Mouse (Mus musculus): ENCODE measurements around the gene Dlg2. TPM values are rescaled to one million over a fixed set of nuclear protein-coding genes. Genes with fewer than 3 reads are reported as not detected.
A peak's percentile ranks its signal among the peaks of the same experiment; 100 is the strongest.

Gene Dlg2
- polyA plus RNA-seq, 1 experiment from 2014 or later = 2.3 TPM

DNA sequence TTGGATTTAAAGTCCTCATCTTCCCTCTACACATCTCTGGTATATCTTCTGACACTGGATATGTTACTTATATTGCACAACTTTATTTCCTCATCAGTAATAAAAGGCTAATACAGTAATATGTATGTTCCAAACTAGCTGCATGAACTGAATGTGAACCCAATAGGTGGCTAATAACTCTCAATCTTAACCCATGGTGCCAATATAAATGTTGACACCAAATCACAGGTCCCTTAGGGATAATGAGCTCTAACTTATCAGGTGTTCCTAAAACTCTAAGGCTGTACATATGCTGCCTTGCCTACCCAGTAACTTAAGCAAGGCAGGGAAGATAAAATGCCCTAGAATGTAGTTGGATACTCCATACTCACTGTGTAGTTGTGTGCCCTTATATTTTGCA is 1894.0 kb downstream of the Dlg2 start:
- Histone ChIP-seq H3K27me3 (no peaks in the 10 kb centered on the region), H3K36me3 (no peaks in the 10 kb centered on the region), H3K4me2 (no peak overlapping the region), H3K4me3 (replicated peaks) (no peak overlapping the region), H3K4me1 (replicated peaks) (no peaks in the 10 kb centered on the region), H3K9me3 (no peaks in the 10 kb centered on the region), H3K27ac (no peak overlapping the region), H3K9ac (replicated peaks) (no peak overlapping the region)
- no peak for ATAC-seq (ENCODE audit: insufficient number of reproducible peaks, insufficient read depth, low FRiP score, low TSS enrichment, low read depth)

- no peak for ATAC-seq (ENCODE audit: insufficient number of reproducible peaks, insufficient read depth, low FRiP score, low TSS enrichment, low read depth)
- Histone ChIP-seq H3K4me2 (no peak overlapping the region), H3K4me1 (replicated peaks) (no peaks in the 10 kb centered on the region), H3K36me3 (no peaks in the 10 kb centered on the region), H3K9ac (replicated peaks) (no peak overlapping the region), H3K27me3 (no peaks in the 10 kb centered on the region), H3K4me3 (replicated peaks) (no peak overlapping the region), H3K27ac (no peak overlapping the region), H3K9me3 (no peaks in the 10 kb centered on the region)
- 49% methylated on average over 4 of the region's 4 CpGs for WGBS
Measured at GRCm38 (mm10) chr7:92371638-92372037, 1895.2 kb downstream of the Dlg2 start.

DNA sequence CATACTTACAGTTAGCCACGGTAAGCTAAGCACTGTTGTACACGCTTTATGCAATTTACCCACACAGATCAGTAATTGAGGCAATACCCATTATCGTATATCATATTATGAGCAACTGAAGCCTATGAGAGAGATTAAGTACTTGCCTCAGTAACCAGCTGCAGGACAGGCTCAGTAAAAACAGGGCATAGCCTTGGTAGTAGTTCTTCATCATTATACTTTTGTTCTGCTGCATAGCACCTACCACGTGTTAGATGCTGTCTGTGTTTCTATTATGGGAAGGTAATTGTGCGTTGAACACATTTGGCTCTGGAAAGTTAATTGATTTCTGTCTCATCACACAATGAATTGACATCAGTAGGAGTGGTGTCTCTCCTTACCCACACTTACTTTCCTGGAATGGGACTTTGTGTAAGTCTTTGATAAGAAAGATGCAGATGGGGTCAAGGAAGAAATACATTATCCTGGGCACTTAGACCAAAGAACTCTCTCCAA is 1897.4 kb downstream of the Dlg2 start:
- H3K9me3 ChIP-seq = no peaks in the 10 kb centered on the region
- H3K4me2 ChIP-seq = no peak overlapping the region
- H3K9ac ChIP-seq (replicated peaks) = no peak overlapping the region
- H3K27me3 ChIP-seq = no peaks in the 10 kb centered on the region
- no peaks in the 10 kb centered on the region for H3K4me1 ChIP-seq (replicated peaks)
- 89% methylated on average over 5 of the region's 5 CpGs for WGBS
- no peak for ATAC-seq (ENCODE audit: insufficient number of reproducible peaks, insufficient read depth, low FRiP score, low TSS enrichment, low read depth)
- no peaks in the 10 kb centered on the region for H3K36me3 ChIP-seq
- no peak overlapping the region for H3K4me3 ChIP-seq (replicated peaks)
- no peak overlapping the region for H3K27ac ChIP-seq

DNA sequence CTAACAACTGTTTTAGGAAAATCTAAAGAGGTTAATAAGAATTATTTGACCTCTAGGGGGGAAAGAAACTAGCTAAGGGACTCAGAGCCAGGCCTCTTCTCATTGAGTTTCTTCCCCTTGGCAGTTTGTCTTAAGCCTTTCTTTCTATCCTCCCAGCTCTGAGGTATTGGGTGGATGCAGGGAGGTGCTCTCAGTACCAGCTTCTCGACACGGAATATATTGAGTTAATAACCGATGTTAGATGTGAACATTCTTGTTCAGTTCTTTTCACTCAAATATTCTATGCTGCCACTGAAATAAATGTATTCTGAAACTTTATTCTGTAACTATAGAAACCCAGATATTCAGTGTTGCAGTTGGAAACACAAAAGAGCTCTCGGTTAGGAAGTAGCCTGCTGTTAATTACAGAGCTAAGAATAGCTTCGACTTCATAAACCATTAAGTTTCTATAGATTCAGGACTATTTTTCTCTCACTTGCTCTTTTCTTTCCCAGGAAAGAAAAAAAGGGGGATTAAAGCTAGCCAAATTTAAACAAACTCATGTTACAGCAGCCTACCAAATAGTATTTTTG is 1907.5 kb downstream of the Dlg2 start:
- no peak overlapping the region for H3K27ac ChIP-seq
- H3K4me3 ChIP-seq (replicated peaks) = no peak overlapping the region
- H3K9ac ChIP-seq (replicated peaks) = no peak overlapping the region
- H3K4me1 ChIP-seq (replicated peaks) = no peaks in the 10 kb centered on the region
- no peaks in the 10 kb centered on the region for H3K36me3 ChIP-seq
- H3K9me3 ChIP-seq = no peaks in the 10 kb centered on the region
- 78% methylated on average over 5 of the region's 5 CpGs for WGBS
- no peak overlapping the region for H3K4me2 ChIP-seq
- H3K27me3 ChIP-seq = no peaks in the 10 kb centered on the region
- no peak for ATAC-seq (ENCODE audit: insufficient number of reproducible peaks, insufficient read depth, low FRiP score, low TSS enrichment, low read depth)

DNA sequence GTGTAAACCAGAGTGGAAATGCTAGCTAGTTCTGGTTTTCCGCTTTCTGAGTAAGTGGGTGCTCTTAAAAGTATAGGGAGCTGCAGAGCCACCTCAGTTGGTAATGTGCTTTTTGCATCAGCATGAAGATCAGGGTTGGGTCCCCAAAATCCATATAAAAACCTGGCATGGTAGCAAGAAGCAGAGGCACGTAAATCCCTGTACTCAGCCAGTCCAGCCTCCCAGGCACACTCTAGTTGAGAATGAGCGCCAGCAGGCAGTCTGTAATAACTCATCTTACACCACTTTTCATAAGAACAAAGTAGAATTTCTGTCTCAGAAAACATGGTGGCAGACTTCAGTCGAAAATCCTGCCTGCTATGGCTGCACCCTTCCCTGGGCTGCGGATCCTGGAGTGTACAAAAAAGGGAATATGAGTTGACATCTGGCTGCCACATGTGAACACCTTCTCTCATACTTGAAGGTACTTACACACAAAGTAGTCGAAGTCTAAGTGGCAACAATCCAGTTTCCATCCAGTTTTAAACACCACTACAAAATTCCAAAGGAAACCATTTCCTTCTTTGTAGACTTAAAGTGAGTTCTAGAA is 1915.7 kb downstream of the Dlg2 start:
- WGBS = 27% methylated on average over 6 of the region's 6 CpGs
- H3K27ac ChIP-seq = peak overlapping the region; percentile 84
- no peak overlapping the region for H3K9ac ChIP-seq (replicated peaks)
- ATAC-seq (ENCODE audit: insufficient number of reproducible peaks, insufficient read depth, low FRiP score, low TSS enrichment, low read depth) = peak; percentile 75
- H3K9me3 ChIP-seq = no peaks in the 10 kb centered on the region
- no peak overlapping the region for H3K4me2 ChIP-seq
- no peak overlapping the region for H3K4me3 ChIP-seq (replicated peaks)
- no peaks in the 10 kb centered on the region for H3K27me3 ChIP-seq
- H3K4me1 ChIP-seq (replicated peaks) = peaks cover 19% of the 10 kb centered on the region
- H3K36me3 ChIP-seq = no peaks in the 10 kb centered on the region

- no peak for ATAC-seq (ENCODE audit: insufficient number of reproducible peaks, insufficient read depth, low FRiP score, low TSS enrichment, low read depth)
- Histone ChIP-seq H3K4me1 (replicated peaks) (peaks cover 14% of the 10 kb centered on the region), H3K27ac (no peak overlapping the region), H3K36me3 (no peaks in the 10 kb centered on the region), H3K9me3 (no peaks in the 10 kb centered on the region), H3K4me2 (no peak overlapping the region), H3K9ac (replicated peaks) (no peak overlapping the region), H3K4me3 (replicated peaks) (no peak overlapping the region), H3K27me3 (no peaks in the 10 kb centered on the region)
- 90% methylated on average over 1 of the region's 1 CpGs for WGBS
Measured at GRCm38 (mm10) chr7:92396783-92397182, 1920.3 kb downstream of the Dlg2 start.

DNA sequence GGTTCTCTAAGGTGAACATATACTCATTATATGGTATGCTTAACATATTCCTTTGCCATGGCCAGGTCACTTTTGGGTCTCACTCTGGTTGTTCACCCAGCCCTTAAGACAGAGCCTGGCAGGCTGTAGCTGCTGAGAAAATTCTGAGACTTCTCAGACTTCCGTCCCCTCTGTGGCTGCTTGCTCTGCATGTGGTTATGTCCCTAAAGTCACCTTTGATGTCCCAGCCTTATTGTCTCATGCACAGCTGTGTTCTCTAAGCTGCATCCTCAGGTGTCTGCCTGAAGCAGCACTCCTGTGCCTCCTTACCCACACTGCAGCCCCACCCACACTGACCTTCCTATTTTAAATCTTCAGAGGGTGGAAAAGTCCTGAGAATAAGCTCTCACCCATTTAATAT is 1922.4 kb downstream of the Dlg2 start:
- Histone ChIP-seq H3K4me2 (no peak overlapping the region), H3K9ac (replicated peaks) (no peak overlapping the region), H3K9me3 (no peaks in the 10 kb centered on the region), H3K27me3 (no peaks in the 10 kb centered on the region), H3K4me1 (replicated peaks) (no peaks in the 10 kb centered on the region), H3K4me3 (replicated peaks) (no peak overlapping the region), H3K27ac (no peak overlapping the region), H3K36me3 (no peaks in the 10 kb centered on the region)
- WGBS = 64% methylated on average over 1 of the region's 1 CpGs
- ATAC-seq (ENCODE audit: insufficient number of reproducible peaks, insufficient read depth, low FRiP score, low TSS enrichment, low read depth) = no peak

DNA sequence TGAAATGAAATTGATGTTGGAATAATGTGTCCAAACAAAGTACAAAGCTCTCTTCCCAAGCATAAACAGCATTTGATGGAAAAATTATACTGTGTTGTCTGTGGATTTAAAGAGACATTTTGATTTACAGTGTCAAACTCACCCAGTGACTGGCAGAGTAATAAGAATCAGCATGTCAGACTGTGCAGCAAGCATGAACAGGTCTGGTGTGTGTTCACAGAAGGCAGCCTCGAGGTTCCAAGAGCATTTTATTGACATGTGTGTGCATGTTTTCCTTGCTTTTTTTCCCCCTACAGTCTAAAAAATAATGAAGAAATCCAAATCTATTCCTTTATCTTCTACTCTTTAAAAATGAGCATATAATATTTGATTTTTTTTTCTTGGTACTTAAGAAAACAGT is 1924.1 kb downstream of the Dlg2 start:
- ATAC-seq (ENCODE audit: insufficient number of reproducible peaks, insufficient read depth, low FRiP score, low TSS enrichment, low read depth) = no peak
- 37% methylated on average over 1 of the region's 1 CpGs for WGBS
- H3K9me3 ChIP-seq = no peaks in the 10 kb centered on the region

DNA sequence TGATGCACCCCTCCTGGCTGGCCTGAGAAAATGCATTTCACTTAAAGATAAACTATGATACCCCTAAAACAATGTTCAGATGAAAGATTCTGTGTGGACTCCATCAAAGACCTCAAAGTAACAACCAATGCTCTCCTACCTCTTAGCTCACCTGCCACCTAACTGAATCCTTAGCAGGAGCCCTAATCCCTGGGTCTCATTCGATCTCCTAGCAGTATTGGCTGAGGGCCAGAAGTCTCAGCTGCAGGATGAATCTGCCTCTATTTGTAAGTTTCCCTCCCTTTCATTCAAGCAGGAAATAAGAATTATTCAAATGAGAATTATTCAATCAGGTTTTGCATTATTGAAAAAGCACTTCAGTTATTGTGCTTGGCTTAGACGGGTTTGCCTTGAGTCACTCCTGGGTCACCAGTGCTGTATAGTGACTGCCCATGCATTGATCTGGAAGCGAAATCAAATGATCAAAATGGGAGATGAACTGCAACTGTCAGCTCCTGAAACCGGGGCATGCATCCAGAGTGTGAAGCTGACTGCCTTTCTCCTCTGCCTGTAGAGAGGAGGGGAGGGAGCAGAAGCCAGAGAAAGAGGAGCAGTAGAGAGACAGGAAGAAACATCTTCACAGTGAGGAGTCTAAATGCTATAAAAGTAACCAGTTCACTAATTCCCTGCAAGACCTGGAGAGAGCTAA is 1924.7 kb downstream of the Dlg2 start:
- H3K4me2 ChIP-seq = no peak overlapping the region
- no peaks in the 10 kb centered on the region for H3K4me1 ChIP-seq (replicated peaks)
- no peaks in the 10 kb centered on the region for H3K27me3 ChIP-seq
- no peak overlapping the region for H3K27ac ChIP-seq
- H3K9me3 ChIP-seq = no peaks in the 10 kb centered on the region
- no peak for ATAC-seq (ENCODE audit: insufficient number of reproducible peaks, insufficient read depth, low FRiP score, low TSS enrichment, low read depth)
- no peaks in the 10 kb centered on the region for H3K36me3 ChIP-seq
- H3K9ac ChIP-seq (replicated peaks) = no peak overlapping the region
- 68% methylated on average over 4 of the region's 4 CpGs for WGBS
- H3K4me3 ChIP-seq (replicated peaks) = no peak overlapping the region

More for the DNA sequence above, 1924.1 kb downstream of the Dlg2 start:
- no peaks in the 10 kb centered on the region for H3K4me1 ChIP-seq (replicated peaks)
- no peaks in the 10 kb centered on the region for H3K27me3 ChIP-seq
- no peak overlapping the region for H3K4me3 ChIP-seq (replicated peaks)
- H3K9ac ChIP-seq (replicated peaks) = no peak overlapping the region
- no peaks in the 10 kb centered on the region for H3K36me3 ChIP-seq
- no peak overlapping the region for H3K27ac ChIP-seq
- no peak overlapping the region for H3K4me2 ChIP-seq

GRCm38 (mm10) chr7:92408479-92408878 is 1932.0 kb downstream of the Dlg2 start:
- Histone ChIP-seq H3K9ac (replicated peaks) (no peak overlapping the region), H3K4me3 (replicated peaks) (no peak overlapping the region), H3K36me3 (no peaks in the 10 kb centered on the region), H3K4me1 (replicated peaks) (no peaks in the 10 kb centered on the region), H3K9me3 (no peaks in the 10 kb centered on the region), H3K27me3 (no peaks in the 10 kb centered on the region), H3K4me2 (no peak overlapping the region), H3K27ac (no peak overlapping the region)
- WGBS = 68% methylated on average over 5 of the region's 5 CpGs
- no peak for ATAC-seq (ENCODE audit: insufficient number of reproducible peaks, insufficient read depth, low FRiP score, low TSS enrichment, low read depth)

DNA sequence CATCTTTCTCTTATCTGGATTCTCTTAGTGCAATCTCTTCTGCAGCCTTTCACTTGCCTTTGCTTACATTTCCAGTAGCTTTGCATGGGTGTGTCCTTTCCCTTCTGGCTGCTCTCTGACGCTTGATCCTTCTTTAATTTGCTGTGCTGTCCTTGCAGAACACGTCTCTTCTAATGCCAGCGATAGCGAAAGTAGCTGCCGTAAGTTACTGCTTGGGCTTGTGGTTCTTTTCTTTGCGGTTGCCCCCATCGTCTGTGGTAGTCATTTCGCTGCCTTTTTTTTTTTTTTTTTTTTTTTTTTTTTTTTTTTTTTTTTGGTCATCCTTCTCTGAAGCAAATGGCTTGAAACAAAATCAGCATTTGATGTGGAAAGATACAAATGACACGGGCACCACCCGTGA is 1944.0 kb downstream of the Dlg2 start:
- no peak overlapping the region for H3K9ac ChIP-seq (replicated peaks)
- 82% methylated on average over 10 of the region's 10 CpGs for WGBS
- no peak overlapping the region for H3K27ac ChIP-seq
- H3K9me3 ChIP-seq = no peaks in the 10 kb centered on the region
- no peaks in the 10 kb centered on the region for H3K36me3 ChIP-seq
- no peaks in the 10 kb centered on the region; the same call in 1 of the 2 replicates for H3K4me1 ChIP-seq (replicated peaks)
- no peaks in the 10 kb centered on the region for H3K27me3 ChIP-seq
- ATAC-seq (ENCODE audit: insufficient number of reproducible peaks, insufficient read depth, low FRiP score, low TSS enrichment, low read depth) = no peak
- H3K4me2 ChIP-seq = no peak overlapping the region
- no peak overlapping the region for H3K4me3 ChIP-seq (replicated peaks)
